Mouse (Mus musculus): ENCODE measurements around the gene Wasf2. TPM values are rescaled to one million over a fixed set of nuclear protein-coding genes. Genes with fewer than 3 reads are reported as not detected.

The Wasf2 gene
- polyA plus RNA-seq, 1 experiment = 50.3 TPM

- no peak for TF ChIP-seq GATA1 (IDR thresholded peaks at IDR 0.05; ENCODE audit: low read length)
Observed at GRCm38 (mm10) chr4:133138971-133139370, 8.7 kb downstream of the Wasf2 start.

- no peak for TF ChIP-seq GATA1 (IDR thresholded peaks at IDR 0.05; ENCODE audit: low read length)
Observed at GRCm38 (mm10) chr4:133155006-133155405, 24.7 kb downstream of the Wasf2 start.

GRCm38 (mm10) chr4:133155726-133156125, 25.4 kb downstream of the Wasf2 start:
- TF ChIP-seq GATA1 (IDR thresholded peaks at IDR 0.05; ENCODE audit: low read length) = no peak

GRCm38 (mm10) chr4:133156422-133156821, 26.1 kb downstream of the Wasf2 start:
- no peak for TF ChIP-seq GATA1 (IDR thresholded peaks at IDR 0.05; ENCODE audit: low read length)

GRCm38 (mm10) chr4:133156831-133157230, 26.5 kb downstream of the Wasf2 start:
- TF ChIP-seq GATA1 (IDR thresholded peaks at IDR 0.05; ENCODE audit: low read length) = no peak

GRCm38 (mm10) chr4:133159127-133159526, 28.8 kb downstream of the Wasf2 start:
- TF ChIP-seq GATA1 (IDR thresholded peaks at IDR 0.05; ENCODE audit: low read length) = no peak

- no peak for TF ChIP-seq GATA1 (IDR thresholded peaks at IDR 0.05; ENCODE audit: low read length)
Observed at GRCm38 (mm10) chr4:133159646-133160045, 29.3 kb downstream of the Wasf2 start.

GRCm38 (mm10) chr4:133160211-133160610, 29.9 kb downstream of the Wasf2 start:
- no peak for TF ChIP-seq GATA1 (IDR thresholded peaks at IDR 0.05; ENCODE audit: low read length)

GRCm38 (mm10) chr4:133160821-133161220, 30.5 kb downstream of the Wasf2 start:
- TF ChIP-seq GATA1 (IDR thresholded peaks at IDR 0.05; ENCODE audit: low read length) = no peak

GRCm38 (mm10) chr4:133162196-133162595, 31.9 kb downstream of the Wasf2 start:
- TF ChIP-seq GATA1 (IDR thresholded peaks at IDR 0.05; ENCODE audit: low read length) = no peak

GRCm38 (mm10) chr4:133166773-133167172, 36.5 kb downstream of the Wasf2 start:
- no peak for TF ChIP-seq GATA1 (IDR thresholded peaks at IDR 0.05; ENCODE audit: low read length)

- no peak for TF ChIP-seq GATA1 (IDR thresholded peaks at IDR 0.05; ENCODE audit: low read length)
Observed at GRCm38 (mm10) chr4:133169237-133170055, 39.1 kb downstream of the Wasf2 start.

GRCm38 (mm10) chr4:133170056-133170524, 39.8 kb downstream of the Wasf2 start:
- no peak for TF ChIP-seq GATA1 (IDR thresholded peaks at IDR 0.05; ENCODE audit: low read length)

- TF ChIP-seq GATA1 (IDR thresholded peaks at IDR 0.05; ENCODE audit: low read length) = no peak
Observed at GRCm38 (mm10) chr4:133170616-133171015, 40.3 kb downstream of the Wasf2 start.

- TF ChIP-seq GATA1 (IDR thresholded peaks at IDR 0.05; ENCODE audit: low read length) = no peak
Observed at GRCm38 (mm10) chr4:133172451-133172850, 42.1 kb downstream of the Wasf2 start.

GRCm38 (mm10) chr4:133174361-133174760, 44.1 kb downstream of the Wasf2 start:
- TF ChIP-seq GATA1 (IDR thresholded peaks at IDR 0.05; ENCODE audit: low read length) = no peak

GRCm38 (mm10) chr4:133175274-133175673, 45.0 kb downstream of the Wasf2 start:
- no peak for TF ChIP-seq GATA1 (IDR thresholded peaks at IDR 0.05; ENCODE audit: low read length)

Data from G1E-ER4 (cell line).